Mouse (Mus musculus) thymus, postnatal 0 days (tissue): ENCODE measurements around the gene Car7. TPM values are rescaled to one million over a fixed set of nuclear protein-coding genes. Genes with fewer than 3 reads are reported as not detected.
"Not testable (repeated sequence)": the region's sequence is repeated elsewhere in the genome, so short reads cannot be mapped to it uniquely, and the experiment has no call there.

Experiments used
- DNase-seq: peaks from one replicate; pipeline ENCODE4 v3.0.0-alpha.2; 2015; ENCODE audit warnings: low spot score
- polyA plus RNA-seq: library from polyadenylated mRNA; unstranded; fragments of >200 nt; fragmentation: Nextera tagmentation; extraction: Ambion mirVana; gene quantifications from 2 replicates; pipeline ENCODE4 v1.2.1, GENCODE M21; 2015

Car7 gene
- polyA plus RNA-seq, 1 experiment from 2014 or later = 2.2 TPM

DNA sequence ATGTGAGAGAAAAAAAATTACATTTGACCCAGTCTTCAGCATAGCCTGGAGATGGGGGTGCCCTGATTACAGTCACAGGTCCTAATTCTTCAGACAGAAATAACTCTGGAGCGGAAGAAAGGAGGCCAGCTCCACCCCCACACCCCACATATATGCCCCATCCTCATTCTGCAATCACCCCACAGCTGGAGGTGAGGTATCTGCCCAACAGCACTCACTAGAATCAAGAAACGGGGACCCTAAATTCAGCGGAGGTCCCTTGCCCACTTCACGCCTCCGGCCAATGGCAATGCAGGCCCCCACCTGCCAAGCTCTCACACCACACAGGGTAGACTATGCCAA is 30.9 kb downstream of the Car7 start:
- no peak for DNase-seq

DNA sequence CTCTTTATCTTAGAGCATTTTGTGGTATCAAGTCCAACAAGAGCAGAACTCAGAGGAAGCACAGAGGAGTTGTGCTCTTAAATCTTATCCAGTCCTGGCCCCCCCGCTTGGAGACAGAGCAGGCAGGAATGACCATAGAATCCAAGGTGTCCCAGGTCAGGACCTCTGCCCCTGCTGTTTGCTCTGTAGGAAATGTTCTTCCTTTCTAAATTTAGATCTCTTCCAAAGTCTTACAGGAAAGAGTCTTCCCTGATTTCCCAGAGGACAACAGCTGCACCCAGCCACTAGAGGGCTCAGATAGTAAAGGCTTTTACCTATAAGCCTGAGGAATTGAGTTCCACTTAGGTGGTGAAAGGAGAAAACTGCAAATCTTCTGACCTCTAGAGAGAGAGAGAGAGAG is 35.1 kb downstream of the Car7 start:
- DNase-seq = no peak

DNA sequence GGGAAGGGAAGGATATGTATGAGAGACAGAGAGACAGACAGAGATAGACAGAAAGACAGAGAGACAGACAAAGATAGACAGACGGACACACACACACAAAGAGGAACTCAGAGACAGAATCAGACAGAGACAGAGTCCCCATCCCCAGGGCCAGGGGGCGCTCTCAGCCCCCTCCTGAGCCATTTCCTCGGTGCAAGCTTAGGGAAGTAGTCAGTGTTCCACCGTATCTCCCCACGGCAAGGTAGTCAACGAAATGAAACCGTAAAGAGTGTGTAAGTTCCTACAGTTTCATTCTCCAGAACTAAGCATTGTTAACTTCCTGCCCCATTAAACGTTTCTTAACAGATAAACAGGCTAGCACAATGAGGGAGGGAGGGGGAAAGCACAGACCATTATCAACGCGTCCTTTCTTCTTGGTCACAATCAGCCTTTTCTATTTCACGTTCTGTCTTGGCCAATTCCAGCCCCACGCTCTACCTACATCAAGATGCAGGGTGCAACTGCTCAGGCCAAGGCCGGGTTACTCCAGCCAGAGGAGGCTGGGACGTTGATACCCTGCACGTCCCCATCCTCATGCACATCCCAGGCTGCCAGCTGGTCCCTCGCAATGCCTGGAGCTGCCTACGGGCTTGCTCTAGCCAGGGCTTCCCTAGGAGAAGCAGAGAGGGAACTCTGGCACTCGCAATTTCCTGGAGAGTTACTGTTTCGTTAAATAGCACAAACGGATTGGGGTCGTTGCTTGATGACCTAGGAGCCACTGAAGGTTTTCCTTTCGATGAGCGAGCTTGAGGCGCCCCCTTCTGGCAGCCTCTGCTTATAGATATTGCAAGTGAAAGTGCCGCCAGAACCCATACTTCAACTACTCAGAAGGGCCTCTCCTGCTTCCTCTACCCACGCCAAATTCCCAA is 36.2 kb downstream of the Car7 start:
- DNase-seq = peak; percentile 90

DNA sequence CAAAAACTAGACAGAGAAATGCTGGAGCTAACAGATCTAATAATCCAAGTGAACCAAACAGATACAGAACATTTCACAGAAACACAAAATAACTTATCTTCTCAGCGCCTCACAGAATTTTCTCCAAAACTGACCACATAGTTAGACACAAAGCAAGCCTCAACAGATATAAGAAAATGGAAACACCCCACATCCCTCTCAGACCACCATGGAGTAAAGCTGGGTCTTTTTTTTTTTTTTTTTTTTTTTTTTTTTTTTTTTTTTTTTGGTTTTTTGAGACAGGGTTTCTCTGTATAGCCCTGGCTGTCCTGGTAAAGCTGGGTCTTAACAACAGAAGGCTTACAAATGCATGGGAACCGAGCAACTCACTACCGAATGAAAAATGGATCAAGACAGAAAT is 42.3 kb downstream of the Car7 start:
- no peak for DNase-seq

DNA sequence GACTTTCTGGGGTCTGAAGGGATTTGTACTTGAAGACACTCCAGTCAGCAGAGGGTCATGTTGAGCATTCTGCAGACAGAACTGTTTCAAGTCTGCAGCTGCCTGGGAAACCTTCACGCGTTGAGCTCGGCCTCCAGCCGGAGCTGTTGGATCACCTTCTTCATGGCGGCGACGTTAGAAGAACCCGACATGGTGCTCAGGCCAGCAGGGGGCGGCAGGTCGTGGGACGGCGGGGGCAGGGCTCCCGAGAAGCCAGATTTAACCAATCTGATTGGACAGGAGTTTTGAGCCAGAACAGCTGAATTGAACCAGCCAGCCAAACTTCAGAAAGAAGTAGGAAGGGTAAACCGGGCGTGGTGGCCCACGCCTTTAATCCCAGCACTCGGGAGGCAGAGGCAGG is 43.1 kb downstream of the Car7 start:
- not testable (repeated sequence) for DNase-seq

DNA sequence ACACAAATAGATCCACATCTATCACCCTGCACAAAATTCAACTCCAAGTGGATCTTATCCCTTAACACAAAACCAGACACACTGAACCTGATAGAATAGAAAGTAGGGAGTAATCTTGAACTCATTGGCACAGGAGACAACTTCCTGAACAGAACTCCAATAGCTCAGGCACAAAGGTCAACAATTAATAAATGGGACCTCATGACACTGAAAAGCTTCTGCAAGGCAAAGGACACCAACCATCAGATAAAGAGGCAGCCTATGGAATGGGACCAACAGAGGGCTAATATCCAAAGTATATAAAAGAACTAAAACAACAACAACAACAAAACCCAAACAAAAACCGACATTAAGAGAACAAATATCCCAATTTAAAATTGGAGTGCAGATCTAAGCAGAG is 50.0 kb downstream of the Car7 start:
- DNase-seq = no peak

DNA sequence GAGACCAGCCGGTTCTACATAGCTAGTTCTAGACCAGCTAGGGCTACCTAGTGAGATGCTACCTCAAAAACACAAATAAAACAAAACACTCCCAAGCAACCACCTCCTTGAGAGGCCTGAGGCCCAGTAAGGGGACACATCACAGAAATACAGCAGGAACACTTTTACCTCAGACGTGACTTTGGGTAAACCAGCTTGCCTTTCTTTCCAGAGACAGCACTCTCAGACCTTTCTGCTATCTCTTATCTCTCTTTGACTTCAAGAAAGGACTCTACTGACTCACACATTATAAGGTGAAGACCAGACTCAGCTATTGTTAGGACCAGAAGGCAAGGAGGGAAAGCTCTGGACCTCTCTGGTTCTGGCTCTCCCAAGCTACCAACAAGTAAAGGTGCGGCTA is 55.8 kb downstream of the Car7 start:
- no peak for DNase-seq

DNA sequence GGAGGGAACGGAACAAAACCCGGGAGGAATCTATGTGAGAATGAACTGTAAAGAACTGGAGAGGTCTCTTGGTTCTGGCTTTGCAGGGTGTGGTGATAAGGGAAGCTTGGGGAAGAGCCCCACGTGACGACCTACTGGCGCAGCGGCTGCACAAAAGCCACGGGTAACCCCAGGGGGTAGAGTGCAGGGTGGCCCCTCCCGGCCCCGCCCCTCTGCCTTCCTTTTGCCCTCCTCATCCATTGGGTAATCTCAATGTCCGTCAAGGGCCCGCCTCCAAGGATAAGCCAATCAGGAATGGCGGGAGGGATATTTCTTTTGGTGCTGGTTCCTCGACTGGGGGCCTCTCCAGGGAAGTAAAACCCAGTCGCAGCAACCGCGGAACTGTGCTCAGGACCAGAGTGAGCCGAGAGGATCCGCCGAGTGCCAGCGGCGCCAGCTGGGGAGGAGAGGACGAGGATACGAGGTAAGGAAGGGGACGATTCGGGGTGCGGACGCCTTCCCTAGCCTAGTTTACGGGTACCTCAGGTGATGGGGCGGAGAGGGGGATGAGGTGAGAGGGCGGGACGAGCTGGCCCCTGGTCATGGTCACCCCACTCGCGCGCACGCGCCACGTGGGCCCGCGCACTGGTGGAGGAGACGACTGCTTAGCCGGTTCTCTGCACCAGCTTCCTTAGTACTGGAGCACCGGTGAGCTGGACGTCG is 56.8 kb downstream of the Car7 start, which contains the start of gene Pdp2:
Pdp2 (plus strand) TSS at position 319 of the 702 bp plus-strand sequence.
- peak; percentile 94 for DNase-seq

DNA sequence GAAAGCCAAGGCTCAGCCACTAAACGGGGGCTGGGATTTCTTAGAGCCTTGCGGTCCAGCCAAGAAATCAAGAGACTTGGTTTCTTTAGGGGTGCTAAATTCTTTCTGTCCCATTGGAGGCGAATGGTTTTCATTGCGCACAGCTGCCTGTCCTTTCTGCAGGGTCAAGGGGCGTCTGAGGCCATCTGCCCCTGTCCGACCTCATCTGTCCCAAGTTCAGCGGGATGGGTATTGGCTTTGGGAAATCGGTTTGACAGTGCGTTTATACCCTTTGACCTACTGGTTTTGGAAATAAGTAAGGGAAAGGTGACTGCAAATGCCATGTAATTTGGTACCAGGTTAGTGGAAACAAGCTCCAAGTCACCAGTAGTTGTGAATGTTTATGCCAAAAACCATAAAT is 57.4 kb downstream of the Car7 start:
- DNase-seq = no peak

DNA sequence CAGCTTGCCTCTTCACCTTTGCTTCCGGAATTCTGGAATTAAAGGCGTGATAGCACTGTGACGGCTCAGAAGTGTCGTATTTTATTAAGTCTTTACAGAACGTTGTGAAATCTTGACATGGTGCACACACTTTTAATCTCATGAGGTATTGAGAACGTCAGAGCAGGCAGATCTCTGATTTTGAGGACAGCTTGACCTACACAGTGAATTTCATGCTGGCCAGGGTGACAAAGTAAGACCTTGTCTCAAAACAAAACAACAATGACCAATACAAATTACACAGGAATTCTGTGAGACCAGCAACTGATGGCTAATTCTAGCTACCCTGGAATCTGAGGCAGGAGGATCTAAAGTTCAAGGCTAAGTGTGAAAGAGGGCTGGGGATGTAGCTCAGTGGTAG is 58.1 kb downstream of the Car7 start:
- no peak for DNase-seq

DNA sequence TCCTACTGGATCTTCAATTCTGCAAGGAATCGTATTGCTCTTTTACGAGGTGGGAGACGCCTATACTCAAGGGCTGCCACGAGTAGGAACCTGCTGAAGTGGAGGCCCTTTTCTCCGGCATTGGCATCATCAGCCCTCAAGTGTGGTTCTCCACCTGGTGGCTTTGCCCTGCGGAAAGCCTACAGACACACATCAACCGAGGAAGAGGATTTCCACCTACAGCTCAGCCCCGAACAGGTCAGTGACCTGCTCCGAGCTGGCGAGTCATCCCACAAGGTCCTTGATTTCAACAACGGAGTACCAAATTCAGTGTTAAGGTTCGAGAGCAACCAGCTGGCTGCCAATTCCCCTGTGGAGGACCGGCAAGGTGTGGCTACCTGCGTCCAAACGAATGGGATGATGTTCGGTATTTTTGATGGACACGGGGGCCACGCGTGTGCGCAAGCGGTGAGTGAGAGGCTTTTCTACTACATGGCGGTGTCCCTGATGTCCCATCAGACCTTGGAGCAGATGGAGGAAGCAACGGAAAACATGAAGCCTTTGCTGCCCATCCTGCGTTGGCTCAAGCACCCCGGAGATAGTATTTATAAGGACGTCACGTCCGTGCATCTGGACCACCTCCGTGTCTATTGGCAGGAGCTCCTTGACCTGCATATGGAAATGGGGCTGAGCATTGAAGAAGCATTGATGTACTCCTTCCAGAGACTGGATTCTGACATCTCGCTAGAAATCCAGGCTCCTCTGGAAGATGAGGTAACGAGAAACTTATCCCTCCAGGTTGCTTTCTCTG is 59.2 kb downstream of the Car7 start:
- DNase-seq = no peak

DNA sequence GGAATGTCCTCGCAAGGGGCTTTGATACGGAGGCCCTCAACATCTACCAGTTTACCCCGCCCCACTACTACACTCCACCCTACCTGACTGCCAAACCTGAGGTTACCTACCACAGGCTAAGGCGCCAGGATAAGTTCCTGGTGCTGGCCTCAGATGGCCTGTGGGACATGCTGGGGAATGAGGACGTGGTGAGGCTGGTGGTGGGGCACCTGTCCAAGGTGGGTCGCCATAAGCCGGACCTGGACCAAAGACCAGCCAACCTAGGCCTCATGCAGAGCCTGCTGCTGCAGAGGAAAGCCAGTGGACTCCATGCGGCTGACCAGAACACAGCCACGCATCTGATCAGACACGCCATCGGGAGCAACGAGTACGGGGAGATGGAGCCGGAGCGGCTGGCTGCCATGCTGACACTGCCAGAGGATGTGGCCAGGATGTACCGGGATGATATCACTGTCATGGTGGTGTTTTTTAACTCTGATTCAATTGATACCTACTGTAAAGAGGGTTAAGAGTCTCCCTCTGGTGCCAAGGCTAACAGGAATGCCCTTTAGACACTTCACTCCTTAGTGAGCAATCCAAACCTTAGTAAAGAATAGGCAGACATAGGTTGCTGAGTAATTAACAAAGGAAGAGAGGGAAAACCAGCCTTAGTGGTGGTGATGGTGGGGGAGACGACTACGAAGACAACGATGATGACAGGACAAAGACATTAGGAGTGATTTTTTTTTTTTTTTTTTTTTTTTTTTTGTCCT is 60.3 kb downstream of the Car7 start:
- DNase-seq = no peak

DNA sequence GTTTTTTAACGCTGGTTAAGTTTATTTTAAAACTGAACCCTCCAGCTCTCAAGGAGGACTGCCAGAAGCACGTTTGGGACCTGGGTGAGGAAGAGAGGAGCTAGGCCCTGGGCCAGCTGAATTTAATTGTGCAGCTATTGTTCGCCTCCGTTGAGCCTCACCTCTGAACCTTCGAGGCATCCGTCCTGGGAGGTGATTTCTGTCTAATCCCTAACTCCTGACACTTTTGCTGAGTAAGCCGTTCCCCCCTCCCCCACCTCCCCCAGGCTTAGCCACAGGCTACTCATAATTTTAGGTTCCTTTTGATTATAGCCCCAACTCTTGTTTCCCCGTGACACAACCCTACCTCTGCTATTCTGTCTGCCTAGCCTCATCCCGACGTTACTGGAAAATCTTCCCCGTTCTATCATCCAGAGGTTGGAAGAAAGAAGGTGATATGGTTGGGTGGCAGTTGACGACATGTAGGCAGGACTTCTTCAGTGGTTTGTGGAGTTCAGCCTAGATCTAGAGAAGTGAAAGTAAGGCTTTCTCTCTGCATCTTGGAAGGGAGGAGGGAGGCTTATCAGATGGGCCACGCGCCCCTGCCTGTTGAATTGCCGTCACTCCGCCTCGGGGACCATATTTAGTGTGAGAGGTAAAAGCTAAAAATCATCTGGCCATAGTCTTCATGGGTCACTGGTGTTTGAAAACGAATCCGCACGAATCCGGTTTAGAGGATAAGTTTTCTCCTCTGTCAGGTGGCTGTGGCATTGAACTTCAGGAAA is 61.5 kb downstream of the Car7 start:
- no peak for DNase-seq

DNA sequence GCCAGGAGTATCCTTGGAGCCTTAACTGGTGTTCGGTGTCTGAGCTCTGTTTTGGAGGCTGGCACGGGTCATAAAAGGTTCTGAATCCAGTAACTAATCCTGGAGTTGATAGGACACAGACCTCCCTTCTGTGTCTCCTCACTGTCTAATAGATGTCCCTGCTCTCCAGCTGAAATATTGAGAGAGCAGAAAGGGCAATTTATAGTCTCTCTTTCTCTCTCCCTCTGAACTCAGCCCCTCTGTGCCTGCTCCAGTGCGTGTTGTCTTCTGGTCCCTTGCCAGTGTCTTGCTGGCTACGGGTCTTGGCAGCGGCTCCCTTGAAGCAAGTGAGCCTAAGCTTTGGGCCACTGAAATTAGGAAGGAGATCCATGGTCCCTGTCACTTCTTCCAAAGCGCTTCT is 63.2 kb downstream of the Car7 start:
- no peak for DNase-seq

DNA sequence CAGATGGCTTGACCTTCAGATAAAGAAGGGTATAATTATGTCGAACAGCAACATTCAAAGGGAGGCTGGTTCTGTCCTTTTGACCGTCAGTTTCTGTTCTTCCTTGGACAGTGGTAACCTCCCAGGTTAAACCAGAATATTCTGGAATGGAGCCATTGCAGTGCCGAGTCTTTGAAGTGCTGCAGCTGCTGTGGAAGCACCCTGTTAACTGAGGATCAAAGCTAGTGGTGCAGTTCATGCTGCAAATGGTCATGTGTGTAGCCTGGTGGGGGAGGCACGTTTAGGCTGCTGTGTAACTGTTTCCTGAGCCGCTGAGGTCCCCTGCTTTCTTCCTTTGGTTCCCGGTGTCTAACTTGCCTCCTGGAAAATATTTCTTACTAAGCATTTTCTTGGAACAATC is 64.0 kb downstream of the Car7 start:
- no peak for DNase-seq

Other genes starting within 250 kb of the Car7 start
- gene Cmtm2a, start 241.5 kb upstream of the Car7 start, polyA plus RNA-seq = not detected in 2 replicates
- gene Gm45711, start 224.6 kb upstream of the Car7 start, polyA plus RNA-seq = not detected in 2 replicates
- gene Cmtm1, start 224.5 kb upstream of the Car7 start, polyA plus RNA-seq = not detected in 2 replicates
- not detected in 2 replicates for gene Gm11020, start 213.1 kb upstream of the Car7 start, polyA plus RNA-seq
- gene Cmtm2b, start 212.5 kb upstream of the Car7 start, polyA plus RNA-seq = not detected in 2 replicates
- 31.5 and 32.3 TPM in 2 replicates for gene Cmtm3, start 195.3 kb upstream of the Car7 start, polyA plus RNA-seq
- gene Cmtm4, start 138.9 kb upstream of the Car7 start, polyA plus RNA-seq = 0.73 and 0.86 TPM in 2 replicates
- gene Dync1li2, start 91.6 kb upstream of the Car7 start, polyA plus RNA-seq = 23.6 and 27.0 TPM in 2 replicates
- gene Terb1, start 24.8 kb upstream of the Car7 start, polyA plus RNA-seq = 0.14 and 0.27 TPM in 2 replicates
- gene Nae1, start 52 bp upstream of the Car7 start, polyA plus RNA-seq = 62.8 and 68.9 TPM in 2 replicates
- 11.7 and 12.3 TPM in 2 replicates for gene Pdp2, start 56.8 kb downstream of the Car7 start, polyA plus RNA-seq
- gene Cdh16, start 89.7 kb downstream of the Car7 start, polyA plus RNA-seq = 0.17 and 0.23 TPM in 2 replicates
- 12.1 and 13.3 TPM in 2 replicates for gene Rrad, start 96.6 kb downstream of the Car7 start, polyA plus RNA-seq
- 106 and 115 TPM in 2 replicates for gene Ciao2b, start 107.3 kb downstream of the Car7 start, polyA plus RNA-seq
- gene Ces2a, start 199.3 kb downstream of the Car7 start, polyA plus RNA-seq = 0.12 and 0.15 TPM in 2 replicates